Mouse (Mus musculus) cerebellum, adult (tissue): ENCODE measurements around the gene Alox15.

Experiments
- ATAC-seq: cut with Nextera tagmentation; 2 replicates; pipeline ENCODE4 v1.9.2; 2017; ENCODE audit warnings: mild to moderate bottlenecking, moderate library complexity, mixed read lengths; ENCODE audit not compliant: insufficient number of reproducible peaks, low FRiP score, low TSS enrichment

The Alox15 gene

DNA sequence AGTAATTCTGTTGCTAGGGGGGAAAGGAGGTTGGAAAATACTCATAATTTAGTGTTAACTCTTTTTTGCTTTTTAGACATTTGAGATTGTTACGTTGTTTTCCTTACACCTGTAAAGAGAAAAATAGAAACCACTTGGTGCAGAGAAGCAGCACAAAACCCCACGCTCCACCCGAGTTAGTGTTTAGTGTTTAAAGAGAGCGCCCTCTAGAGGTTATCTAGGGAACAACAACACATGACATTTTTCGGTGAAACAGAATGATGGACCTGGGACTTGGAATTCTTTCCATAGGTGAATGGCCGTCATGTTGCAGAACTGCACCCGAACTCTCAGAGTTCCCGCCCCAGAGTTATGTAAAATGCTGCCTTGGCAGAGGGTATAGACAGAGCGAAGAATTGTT is 42.5 kb downstream of the Alox15 start:
- no peak for ATAC-seq

DNA sequence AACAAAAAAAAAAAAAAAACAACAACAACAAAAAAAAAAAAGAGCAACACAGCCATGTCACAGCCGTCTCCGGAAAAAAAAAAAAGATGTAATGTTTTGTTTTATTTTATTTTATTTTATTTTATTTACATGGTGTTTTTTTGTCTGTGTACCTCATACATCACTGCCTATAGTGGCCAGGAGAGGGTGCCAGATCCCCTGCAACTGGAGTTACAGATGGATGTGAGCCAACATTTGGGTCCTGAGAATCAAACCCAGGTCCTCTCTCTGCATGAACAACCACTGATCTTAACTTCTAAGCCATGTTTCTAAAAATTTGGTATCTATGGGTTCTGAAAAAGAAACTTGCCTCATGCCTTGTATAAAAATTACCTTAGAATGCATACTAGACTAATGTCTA is 43.5 kb downstream of the Alox15 start:
- no peak for ATAC-seq

DNA sequence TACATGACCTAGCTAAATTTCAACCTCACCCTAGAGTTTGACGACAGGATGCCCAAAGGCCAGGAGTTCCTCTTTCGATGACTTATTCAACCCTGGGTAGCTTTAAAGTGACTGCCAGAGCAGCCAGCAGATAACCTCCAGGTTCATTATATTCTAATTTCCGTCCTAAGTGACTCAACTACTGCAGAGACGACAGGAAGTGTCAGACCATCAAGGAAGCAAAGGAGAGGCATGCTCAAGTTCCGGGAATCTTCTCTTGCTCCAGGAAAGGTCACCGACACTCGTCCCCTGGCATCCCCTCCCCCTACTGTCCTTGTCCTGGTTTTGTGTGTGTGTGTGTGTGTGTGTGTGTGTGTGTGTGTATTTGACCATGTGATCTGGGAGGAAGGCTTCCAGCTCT is 45.7 kb downstream of the Alox15 start:
- no peak for ATAC-seq

DNA sequence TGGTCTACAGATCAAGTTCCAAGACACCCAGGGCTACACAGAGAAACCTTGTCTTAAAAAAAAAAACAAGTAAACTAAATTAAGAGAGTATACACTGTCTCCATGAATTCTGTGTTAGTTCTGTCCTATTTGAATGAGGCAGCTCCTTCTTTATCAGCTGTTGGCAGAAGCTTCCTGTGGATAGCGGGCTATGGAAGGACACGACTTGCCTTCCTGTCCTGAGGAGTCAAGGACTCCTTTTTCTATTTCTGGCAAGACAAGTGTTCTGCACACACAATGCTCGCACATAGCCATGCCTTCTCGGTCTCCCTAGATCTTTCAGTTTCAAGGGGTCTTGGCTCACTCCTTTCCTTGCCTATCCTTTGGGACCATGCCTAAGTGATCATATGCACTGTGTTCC is 49.5 kb downstream of the Alox15 start:
- ATAC-seq: no peak

DNA sequence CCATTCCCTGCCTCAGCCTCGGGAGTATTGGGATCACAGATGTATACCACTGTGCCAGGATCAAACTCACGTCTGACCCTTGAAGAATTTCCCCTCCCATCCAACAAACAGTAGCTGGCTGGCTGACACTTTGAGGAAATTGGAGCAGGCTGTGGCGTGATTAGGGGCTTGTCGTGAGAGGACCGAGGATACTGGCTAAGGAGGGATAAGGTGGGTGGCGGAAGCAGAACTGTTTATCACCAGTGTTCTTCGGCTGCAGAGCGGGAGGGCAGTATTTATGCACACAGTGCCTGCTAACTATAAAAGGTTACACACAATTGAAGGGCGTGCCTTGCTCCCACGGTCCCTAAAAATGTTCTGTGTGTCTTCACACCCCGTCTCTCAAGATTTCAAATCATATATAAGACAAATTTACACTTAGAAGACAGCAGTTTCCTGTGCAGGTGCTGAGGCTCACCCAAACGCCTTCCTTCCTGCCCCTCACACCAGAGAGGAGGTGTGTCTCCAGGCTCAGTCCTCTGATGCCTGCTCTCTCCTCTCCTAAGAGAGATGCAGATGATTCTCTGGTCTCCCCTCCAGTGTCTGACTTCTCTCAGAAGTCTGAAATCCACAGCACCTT is 53.9 kb downstream of the Alox15 start:
- no peak for ATAC-seq

DNA sequence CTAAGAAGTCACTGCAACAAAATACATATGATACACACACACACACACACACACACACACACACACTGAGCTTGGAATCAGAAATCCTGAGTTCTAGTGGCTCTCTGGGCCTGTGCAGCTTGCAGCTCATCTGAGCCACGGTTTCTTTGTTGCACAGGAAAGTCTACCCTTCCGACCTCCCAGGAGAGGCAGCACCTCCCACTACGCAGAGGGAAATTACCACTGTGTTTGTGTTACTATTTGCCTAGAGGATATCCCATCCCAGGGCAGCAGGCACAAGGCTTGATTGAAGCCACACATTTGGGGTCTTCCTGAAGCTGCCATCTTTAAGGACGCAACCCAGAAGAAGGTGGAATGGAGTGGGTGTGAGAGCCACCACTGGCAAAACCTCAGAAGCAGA is 54.4 kb downstream of the Alox15 start:
- no peak for ATAC-seq
